Mouse (Mus musculus): ENCODE measurements around the gene Eml3. TPM values are rescaled to one million over a fixed set of nuclear protein-coding genes. Genes with fewer than 3 reads are reported as not detected.
"Not testable (repeated sequence)": the region's sequence is repeated elsewhere in the genome, so short reads cannot be mapped to it uniquely, and the experiment has no call there.

Eml3 gene
- total RNA-seq, 2 experiments from 2014 or later: 5.7 to 7.6 TPM

DNA sequence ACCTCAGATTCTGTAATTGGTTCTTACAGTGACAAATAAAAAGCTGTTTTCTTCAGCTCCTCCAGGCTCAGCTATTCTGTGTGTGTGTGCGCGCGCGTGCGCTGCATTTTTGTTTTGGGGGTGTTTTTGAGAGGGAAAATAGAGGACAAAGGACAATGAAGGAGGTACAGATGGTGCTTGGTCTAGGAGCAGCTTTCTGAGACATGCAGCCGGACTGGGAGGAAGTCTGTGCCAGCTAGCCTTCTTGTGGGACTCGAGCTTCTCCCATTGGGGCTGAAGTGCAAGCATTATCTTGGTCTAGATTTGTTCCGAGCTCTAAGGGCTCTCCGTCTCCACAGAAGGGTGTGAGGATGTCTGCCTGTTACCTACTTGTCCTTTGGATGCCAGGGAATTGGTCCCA is 22.9 kb downstream of the Eml3 start:
- DNase-seq: no peak

GRCm38 (mm10) chr19:8953135-8954039 is 24.0 kb downstream of the Eml3 start, which contains the start of gene Tut1:
Gene Tut1 (plus strand): TSS chr19:8953847.
- DNase-seq: peak; percentile 95 to 96

GRCm38 (mm10) chr19:8954171-8954570 is 24.8 kb downstream of the Eml3 start:
- DNase-seq: no peak

DNA sequence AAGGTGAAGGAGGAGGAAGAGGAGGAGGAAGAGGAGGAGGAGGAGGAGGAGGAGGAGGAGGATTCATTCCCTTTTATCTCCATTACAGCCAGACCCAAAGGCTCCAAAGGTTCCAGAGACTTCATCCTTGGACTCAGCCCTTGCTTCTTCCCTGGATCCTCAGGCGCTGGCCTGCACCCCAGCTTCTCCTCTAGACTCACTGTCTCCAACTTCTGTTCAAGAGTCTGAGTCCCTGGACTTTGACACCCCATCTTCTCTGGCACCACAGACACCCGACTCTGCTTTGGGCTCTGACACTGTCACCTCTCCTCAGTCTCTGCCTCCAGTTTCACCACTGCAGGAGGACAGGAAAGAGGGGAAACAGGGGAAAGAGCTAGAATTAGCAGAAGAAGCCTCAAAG is 32.9 kb downstream of the Eml3 start:
- DNase-seq: no peak

DNA sequence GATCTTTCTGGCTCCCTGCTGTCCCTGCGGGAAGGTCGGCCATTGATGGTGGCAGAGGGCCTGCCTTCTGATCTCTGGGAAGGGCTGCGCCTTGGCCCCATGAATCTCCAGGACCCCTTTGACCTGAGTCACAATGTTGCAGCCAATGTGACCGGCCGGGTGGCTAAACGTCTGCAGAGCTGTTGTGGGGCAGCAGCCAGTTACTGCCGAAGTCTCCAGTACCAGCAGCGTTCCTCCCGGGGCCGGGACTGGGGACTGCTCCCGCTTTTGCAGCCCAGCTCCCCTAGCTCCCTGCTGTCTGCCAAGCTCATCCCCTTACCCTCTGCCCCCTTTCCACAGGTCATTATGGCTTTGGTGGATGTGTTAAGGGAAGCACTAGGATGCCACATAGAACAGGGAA is 35.7 kb downstream of the Eml3 start:
- DNase-seq: no peak

DNA sequence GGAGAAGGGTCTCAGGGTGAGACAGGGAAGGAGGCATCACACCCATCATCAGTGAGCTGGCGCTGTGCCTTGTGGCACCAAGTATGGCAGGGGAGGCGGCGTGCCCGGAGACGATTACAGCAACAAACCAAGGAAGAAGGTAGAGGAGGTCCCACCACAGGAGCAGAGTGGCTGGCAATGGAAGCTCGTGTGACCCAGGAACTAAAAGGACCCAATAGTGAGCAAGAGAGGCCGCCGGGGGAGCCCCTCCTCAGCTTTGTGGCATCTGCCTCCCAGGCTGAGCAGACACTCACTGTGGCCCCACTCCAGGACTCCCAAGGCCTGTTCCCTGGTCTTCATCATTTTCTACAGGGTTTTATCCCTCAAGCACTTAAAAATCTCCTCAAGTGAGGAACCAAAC is 36.4 kb downstream of the Eml3 start:
- DNase-seq: peak in 1 of 2 experiments; percentile 30

- no peak for DNase-seq
Observed at GRCm38 (mm10) chr19:8966198-8966589, 36.8 kb downstream of the Eml3 start.

DNA sequence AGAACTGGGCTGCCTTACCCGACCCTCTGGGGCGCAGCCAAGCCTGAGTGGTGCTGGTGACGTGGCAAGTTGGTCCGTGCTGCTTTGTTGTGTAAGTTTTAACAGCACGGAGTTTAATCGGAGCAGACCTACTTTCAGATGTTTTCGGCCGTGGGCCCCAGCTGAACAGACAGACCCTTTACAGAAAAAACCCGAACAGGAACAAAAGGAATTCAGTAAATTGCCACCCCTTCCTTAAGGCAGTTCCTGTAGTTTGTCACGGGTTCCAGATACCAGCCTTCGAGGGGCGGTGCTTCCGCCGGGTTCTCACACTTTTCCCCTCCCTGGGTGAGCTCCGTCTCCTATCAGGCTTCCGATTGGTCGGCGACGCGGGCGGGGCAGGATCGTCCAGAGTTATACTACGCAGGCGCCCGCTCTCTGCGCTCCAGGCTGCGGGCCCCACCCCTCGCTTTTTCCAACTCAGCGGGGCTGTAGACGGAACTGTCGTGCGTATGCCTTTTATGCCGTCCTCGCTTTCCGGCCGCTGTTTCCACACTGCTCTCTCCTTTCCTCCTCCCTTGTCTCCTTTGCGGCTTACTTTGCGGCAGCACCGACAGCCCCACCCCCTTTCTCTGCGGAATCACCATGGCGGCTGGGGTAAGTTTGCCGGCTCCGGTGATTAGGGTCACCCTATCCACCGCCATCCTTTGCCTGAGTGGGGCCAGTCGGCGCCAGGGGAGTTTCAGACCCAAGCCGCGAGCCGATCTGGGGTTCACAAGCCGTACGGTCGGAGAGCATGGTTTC is 37.4 kb downstream of the Eml3 start, which contains the start of gene Eef1g:
Gene Eef1g (plus strand): TSS at position 452 of the 783 bp plus-strand sequence.
- peak; percentile 98 to 100 for DNase-seq

- DNase-seq: no peak
Observed at GRCm38 (mm10) chr19:8967373-8967743, 38.0 kb downstream of the Eml3 start.

DNA sequence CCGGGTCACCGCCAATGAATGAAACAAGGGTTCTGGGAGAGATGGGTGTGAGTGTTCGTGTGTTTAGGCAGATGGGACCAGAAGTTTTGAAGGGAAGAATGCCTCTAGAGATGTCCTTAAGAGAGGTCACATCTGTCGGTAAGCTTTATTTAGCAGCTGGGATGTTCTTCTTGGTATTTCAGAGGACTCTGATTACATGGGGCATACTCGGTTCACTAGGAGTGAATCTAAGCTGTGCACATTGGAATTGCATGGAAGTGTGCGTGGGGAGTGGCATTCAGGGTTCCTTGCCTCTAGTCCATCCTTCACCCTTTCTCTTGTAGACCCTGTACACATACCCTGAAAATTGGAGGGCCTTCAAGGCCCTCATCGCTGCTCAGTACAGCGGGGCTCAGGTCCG is 38.5 kb downstream of the Eml3 start:
- DNase-seq: no peak

- not testable (repeated sequence) for DNase-seq
Observed at GRCm38 (mm10) chr19:8972491-8972890, 43.1 kb downstream of the Eml3 start.

DNA sequence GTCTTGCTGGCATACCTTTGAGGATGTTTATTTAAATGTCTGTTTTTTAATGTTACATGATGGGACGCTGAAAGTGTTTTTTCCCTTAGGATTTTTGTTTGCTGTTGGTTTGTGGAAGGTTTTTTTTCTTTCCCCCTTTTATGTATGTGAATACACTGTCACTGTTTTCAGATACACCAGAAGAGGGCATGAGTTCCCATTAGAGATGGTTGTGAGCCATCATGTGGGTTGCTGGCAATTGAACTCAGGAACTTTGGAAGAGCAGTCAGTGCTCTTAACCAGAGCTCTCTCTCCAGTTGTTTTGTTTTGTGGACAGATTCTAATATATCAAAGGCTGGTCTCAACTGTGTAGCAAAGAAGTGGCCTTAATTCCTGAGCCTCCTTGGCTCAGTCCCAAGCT is 45.3 kb downstream of the Eml3 start:
- DNase-seq: no peak

- no peak for DNase-seq
Observed at GRCm38 (mm10) chr19:8975491-8975890, 46.1 kb downstream of the Eml3 start.

GRCm38 (mm10) chr19:8976535-8976934 is 47.2 kb downstream of the Eml3 start:
- peak; percentile 72 for DNase-seq

DNA sequence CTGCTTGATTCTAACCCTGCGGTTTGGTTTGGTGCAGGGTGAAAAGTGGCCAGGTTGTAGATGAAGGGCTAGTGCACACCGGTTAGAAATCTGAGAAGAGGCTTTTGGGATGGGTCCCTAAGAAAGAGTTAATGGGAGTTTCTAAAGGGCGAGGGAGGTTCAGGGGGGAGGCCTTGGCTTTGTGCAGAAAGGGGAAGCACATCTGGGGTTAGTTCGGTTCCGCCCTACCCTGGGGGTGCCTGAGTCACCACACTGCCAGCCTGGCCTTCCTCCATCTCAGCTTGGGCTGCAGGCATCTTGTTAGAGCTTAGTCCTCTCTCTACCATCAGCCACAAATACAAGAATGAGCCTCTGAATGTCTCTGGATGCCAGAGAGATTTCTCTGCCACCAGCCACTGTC is 51.4 kb downstream of the Eml3 start:
- peak in 1 of 2 experiments; percentile 67 for DNase-seq

DNA sequence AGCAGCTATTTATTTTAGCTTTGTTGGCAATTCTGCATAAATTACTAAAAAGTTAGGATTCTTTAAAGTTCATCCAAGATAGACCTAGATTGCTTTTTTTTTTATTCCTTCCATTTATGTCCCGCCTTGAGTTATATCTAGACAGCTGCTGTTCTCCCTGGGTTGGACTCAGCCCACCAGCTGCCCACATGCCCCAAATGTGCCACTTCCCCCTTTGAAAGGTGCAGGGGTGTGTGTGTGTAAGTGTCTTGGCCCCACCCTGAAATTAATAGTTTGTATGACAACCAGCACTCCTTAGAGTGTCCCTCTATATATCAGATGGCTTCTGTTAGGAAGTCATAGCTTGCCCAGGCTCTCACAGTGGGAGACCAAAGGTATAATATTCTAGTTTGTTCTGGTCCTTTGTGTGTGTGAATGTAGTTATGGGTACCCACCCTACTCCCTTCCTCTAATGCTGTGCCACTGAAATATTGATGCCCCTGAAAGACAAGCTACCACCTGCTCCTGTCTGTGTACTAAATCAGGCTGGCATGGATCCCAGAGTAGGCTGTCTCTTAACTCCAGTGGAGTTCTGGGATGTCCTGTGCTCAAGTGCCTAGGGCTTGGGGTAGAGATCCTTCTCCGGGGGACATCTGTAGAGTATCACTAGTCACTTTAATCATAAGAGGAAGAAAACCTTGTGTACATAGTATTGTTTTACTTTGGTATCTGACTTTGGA is 52.3 kb downstream of the Eml3 start:
- peak; percentile 60 to 67 for DNase-seq

- no peak for DNase-seq
Observed at GRCm38 (mm10) chr19:8982303-8983149, 53.2 kb downstream of the Eml3 start.

DNA sequence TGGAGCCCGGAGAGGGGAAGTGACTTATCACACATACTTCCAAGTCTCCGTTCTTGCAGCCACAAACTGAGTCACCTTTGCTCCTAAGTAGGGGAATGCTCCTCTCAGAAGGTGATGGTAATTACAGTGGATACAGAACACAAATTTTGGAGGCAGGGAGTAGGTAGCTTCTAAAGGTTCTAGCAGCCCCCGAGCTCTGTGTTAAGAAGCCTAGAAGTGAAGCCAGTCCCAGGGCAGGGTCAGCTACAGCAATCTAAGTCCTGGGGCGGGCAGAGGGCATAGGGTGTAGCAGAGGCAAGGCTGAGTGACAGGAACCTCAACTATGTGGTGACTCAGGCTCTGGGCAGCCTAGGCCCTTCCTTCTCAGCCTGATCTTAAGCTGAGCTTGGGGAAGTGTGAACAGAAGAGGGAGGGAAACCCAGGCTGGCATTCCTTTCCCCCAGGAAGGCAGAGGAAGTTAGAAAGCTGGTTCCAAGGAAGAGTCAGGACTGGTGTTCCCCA is 53.8 kb downstream of the Eml3 start:
- peak; percentile 44 to 75 for DNase-seq

- peak; percentile 75 to 91 for DNase-seq
Observed at GRCm38 (mm10) chr19:8984255-8984868, 55.0 kb downstream of the Eml3 start.

DNA sequence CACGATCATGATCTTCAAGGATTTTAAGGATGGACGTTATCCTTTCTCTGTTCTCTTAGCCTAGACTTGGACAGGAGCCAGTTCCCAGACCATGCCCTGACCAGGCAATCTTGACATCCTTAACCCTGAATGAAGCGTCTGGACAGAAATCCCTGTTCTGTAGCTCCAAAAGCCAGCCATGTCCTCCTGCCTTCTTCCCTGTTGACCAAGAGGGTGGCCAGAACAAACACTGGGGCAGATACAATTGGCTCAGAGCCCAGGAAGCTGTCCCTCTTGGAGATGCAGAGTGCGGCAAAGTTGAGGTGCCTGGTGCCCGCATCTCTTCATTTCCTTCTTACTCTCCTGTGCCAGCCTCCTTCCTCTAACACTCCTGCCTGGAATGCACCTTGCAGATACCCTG is 56.5 kb downstream of the Eml3 start:
- DNase-seq: no peak

DNA sequence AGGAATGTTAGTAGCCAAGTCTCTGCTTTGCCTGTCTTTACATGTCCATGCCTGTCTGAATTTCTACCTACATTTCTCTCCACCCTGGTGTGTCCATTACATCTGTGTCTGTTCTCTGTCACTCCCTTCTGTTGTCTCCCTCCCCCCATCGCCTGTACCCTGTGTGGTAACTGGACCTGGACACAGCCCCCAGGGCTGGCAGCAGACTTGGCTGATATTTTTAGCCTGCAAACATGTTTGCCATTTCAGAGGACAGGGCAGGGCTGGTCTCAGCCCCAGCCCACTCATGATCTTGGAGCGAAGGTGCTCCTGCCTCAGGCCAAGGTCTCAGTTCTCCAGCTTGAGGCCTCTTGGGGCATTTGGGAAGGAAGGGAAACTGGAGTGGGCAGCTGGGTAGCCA is 58.5 kb downstream of the Eml3 start:
- DNase-seq: peak; percentile 68 to 74
